Mouse (Mus musculus) testis, adult 10 weeks (tissue): ENCODE measurements around the gene Tcp11l2. TPM values are rescaled to one million over a fixed set of nuclear protein-coding genes. Genes with fewer than 3 reads are reported as not detected.

Experiments
- polyA plus RNA-seq: library from polyadenylated mRNA; stranded (reverse); fragments of 350-450 nt; fragmentation: Illumina TruSeq; extraction: RNeasy Lipid Tissue Mini Kit (QIAGEN cat#74804); gene quantifications from one replicate; pipeline ENCODE4 v1.2.3, GENCODE M21; 2014; ENCODE audit warnings: low read depth, low replicate concordance

Gene Tcp11l2
- 18.3 TPM for polyA plus RNA-seq

DNA sequence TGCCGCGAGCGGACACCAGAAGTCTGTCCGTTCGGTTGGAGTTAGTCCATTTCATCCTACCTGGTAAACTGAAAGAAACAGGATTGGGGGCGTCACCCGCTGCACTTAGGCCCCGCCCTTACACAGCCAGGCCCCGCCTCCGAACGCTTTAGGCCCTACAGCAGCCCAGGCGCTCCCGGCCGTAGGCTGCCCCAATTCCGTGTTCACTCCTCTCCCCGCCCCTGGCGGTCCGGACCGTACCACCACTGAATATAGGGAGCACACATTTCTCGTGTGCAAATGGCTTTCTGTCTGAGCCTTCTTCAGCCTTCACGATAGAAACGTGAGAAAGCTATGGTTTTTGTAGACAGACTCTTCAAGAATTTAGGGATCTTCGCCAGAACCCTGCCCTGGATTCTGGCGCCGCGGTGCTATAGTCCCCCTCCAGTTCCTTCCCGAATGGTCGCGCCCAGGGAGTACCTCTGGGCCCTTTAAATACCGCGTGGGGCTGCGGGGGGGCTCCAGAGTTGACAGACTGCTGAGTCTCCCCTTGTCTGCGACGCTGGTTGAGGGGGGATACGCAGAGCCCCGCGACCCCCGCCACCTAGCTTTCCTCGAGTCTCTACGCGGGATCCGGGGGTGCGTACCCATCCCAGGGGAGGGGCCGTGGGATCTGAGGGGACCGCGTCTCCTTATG lies at the start of gene Tcp11l2:
TSS of gene Tcp11l2 (plus strand) at position 232 of the 676 bp plus-strand sequence.

DNA sequence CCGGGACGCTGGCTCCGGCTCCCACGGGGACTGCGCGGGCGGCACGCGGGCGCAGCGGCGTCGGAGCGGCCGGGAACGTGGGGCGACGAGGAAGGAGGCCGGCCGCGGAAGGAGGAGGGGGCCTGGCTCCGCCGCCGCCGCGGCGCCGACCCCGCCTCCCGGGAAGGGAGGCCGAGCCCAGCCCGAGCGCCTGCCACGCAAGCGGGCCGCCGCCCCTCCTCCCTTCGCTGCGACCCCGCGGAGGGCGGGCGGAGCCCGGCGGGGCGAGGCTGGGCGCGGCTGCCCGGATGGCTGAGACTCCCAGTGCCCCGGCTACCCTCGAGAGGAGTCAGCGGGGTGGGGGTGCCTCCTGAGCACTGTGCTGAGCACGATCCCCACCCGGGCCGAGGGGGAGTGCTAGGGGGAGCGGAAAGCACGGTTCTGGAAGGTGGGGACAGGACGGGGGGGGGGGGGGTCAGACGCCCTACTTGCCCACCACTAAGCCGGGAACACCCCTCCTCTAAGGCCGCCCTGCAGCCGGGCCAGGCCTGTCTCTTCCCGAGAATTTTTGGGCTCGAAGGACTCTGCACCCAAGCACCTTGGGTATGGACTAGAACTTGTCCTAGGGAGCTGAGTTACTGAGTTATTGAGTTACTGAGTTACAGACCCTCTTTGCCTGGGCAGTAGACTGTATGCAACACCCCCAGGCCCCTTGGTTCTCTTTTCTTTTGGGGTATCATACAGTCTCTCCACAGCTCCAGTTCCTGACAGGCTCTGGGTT lies 42.3 kb upstream of the Tcp11l2 start, which contains the start of gene Ckap4:
TSS of gene Ckap4 (minus strand) at position 151 of the 760 bp plus-strand sequence.

DNA sequence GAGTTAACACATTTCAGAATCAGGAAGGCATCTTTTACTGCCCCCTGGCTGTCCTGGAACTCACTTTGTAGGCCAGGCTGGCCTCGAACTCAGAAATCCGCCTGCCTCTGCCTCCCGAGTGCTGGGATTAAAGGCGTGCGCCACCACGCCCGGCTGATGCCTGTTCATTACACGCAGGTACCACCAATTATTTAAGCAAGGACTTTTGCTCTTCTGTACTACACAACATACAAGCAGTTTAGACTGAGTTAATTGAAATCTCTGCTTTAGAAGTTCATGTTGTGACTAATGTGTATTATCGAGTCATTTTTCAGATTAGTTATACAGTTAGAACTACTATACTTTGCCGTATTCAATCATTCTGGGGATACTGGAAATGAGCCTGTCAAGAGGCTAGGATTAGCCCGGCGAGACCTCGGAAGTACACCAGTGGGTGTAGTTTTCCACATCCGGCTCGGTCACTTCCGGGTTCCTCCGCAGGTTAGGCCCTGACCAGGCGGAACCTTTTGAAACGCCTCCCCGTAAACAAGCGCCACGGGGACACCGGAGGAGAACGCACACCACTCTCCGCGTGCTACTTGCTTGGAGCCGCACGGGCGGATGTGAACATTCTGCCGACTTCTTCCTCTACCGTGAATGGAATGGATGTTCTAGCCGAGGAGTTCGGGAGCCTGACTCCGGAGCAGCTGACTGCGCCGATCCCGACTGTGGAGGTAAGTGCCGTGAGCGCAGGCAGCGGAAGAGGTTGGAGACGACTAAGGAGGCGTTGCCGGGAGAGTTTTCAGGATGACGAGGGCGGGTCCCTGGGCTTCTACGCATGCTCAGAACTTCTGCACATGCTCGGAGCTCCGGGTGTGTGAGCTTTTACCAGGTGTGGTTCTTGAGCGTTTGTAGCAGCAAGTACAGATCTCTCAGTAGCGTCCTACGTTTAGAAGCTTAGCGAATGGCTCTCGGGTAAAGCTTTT lies 45.7 kb downstream of the Tcp11l2 start, which contains the start of gene Polr3b:
TSS of gene Polr3b (plus strand) at position 467 of the 965 bp plus-strand sequence.

Other genes with a start within 250 kb of the Tcp11l2 start
- gene Nuak1, start 136.0 kb upstream of the Tcp11l2 start, polyA plus RNA-seq: 0.45 TPM
- 55.3 TPM for gene Ckap4, start 42.6 kb upstream of the Tcp11l2 start, polyA plus RNA-seq
- gene Polr3b, start 45.7 kb downstream of the Tcp11l2 start, polyA plus RNA-seq: 10.4 TPM
- gene Rfx4, start 179.4 kb downstream of the Tcp11l2 start, polyA plus RNA-seq: 132 TPM